Mouse (Mus musculus): Measurements from ENCODE around the gene Cdcp1.

DNA sequence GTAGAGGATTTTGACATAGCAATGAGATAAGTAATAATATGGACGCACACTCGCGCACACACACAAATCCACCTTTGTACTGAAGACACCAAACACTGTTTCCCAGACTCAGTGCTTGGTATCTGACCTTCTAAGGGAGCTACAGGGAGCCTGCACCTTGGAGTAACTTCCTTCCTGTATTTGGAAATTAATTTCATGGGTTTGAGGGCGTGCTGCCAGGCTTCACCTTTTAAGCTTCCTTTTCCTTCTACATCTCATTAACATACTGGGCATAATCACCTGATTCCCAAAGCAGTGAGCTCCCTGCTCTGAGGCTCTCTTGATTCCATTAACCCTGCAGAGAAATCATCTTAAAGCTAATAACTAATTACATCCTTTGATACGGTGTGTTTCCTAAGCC is 29.7 kb downstream of the Cdcp1 start:
- TF ChIP-seq CTCF (IDR thresholded peaks at IDR 0.05; ENCODE audit: extremely low read depth, insufficient read depth, low read length) = no peak
- TF ChIP-seq POLR2A (IDR thresholded peaks at IDR 0.05; ENCODE audit: extremely low read depth, insufficient read depth, low read length) = no peak
